Mouse (Mus musculus) liver (tissue): ENCODE measurements around the gene Slc6a8.

Experiments
- DNase-seq: peaks from one replicate; pipeline ENCODE4 v3.0.0-alpha.2; 2020; ENCODE audit warnings: mixed read lengths

The Slc6a8 gene

GRCm38 (mm10) chrX:73672879-73673618, at the start of gene Slc6a8:
Gene Slc6a8, plus strand, starts transcription at chrX:73673150.
- DNase-seq = peak; percentile 63

GRCm38 (mm10) chrX:73626981-73627380, 46.0 kb upstream of the Slc6a8 start:
- DNase-seq = no peak

DNA sequence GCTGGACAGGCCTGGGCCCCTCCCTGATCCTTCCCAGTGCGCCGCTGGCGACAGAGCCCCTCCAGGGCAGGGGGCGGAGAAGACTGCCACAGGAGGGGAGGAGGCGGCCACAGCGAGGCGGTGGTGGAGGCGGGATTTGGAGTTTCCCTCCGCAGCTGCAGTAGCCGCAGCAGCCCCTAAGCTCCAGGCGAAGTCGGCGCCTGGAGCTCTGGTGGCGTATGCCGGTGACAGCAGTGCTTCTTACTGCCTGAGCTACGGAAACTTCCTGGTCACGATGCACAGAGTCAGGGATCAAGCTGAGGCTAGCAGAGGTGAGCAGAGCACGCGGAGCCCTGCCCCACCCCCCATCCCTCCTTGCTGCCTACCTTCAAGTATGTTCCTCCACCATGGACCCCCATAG, 37.5 kb upstream of the Slc6a8 start:
- no peak for DNase-seq

GRCm38 (mm10) chrX:73637415-73637814, 35.5 kb upstream of the Slc6a8 start:
- DNase-seq = peak; percentile 36

GRCm38 (mm10) chrX:73639255-73639675, 33.7 kb upstream of the Slc6a8 start, which contains the start of gene Dusp9:
Gene Dusp9, plus strand, starts transcription at chrX:73639419.
- DNase-seq = peak; percentile 71

DNA sequence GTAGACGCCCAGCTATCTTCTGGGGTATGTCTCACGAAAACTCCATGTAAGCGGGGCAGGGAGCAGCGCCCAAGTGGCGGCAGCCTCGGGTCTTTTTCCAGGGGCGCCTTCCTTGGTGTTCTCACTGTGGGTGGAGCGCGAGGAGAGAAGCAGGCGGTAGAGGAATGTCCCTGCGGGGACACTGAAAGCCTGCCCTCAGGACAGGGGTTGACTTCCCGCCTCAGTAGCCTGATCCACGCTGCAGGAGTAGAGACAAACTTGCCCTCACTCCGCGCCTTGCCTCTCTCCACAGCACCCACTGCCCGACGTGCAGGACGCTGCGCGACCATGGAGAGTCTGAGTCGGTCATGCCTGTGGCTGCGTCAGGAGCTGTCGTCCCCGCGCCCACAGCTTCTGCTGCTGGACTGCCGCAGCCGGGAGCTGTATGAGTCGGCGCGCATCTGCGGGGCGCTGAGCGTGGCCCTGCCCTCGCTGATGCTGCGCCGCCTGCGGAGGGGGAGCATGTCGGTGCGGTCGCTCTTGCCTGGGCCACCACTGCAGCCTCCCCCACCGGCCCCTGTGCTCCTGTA, 33.0 kb upstream of the Slc6a8 start:
- peak; percentile 11 for DNase-seq

GRCm38 (mm10) chrX:73645121-73645520, 27.8 kb upstream of the Slc6a8 start:
- no peak for DNase-seq

DNA sequence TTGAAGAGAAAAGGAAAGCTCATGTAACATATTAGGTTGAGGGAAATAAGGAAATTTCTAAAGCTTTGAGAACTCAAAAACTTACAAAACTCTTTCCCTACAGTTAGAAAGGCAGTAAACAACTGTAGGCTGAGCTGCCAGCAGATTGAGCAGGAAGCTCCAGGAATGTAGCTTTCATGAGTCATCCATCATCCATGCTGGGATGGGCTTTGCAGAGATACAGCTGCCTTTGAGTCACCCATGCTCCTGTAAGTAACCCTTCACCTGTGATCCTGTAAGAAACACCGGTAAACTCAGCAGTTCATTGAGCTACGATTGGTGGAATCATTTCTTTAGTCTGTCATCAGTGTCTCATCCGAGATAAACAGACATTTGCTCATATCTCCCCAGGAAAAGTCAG, 22.1 kb upstream of the Slc6a8 start:
- DNase-seq = no peak

GRCm38 (mm10) chrX:73653392-73653791, 19.6 kb upstream of the Slc6a8 start:
- no peak for DNase-seq

GRCm38 (mm10) chrX:73654177-73654576, 18.8 kb upstream of the Slc6a8 start:
- DNase-seq = peak; percentile 74

DNA sequence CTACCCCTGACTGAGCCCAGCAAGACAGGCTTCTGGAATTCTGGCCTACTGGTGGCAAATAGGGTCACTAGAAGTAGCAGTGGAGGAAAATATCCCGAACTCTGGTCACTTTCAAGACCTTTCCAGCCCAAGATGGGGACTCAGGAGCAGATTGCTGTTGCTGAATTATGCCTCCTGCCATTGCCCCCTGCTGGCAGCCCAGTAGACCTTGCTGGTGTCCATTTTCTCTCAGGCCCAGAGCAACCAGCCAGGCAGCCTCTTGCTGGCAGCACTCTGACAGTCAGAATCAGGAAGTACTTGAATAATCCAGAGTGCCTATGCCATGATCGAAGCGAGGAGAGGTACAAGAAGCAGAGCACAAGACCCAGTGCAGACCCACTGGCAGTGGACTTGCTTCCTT, 17.4 kb upstream of the Slc6a8 start:
- peak; percentile 45 for DNase-seq

DNA sequence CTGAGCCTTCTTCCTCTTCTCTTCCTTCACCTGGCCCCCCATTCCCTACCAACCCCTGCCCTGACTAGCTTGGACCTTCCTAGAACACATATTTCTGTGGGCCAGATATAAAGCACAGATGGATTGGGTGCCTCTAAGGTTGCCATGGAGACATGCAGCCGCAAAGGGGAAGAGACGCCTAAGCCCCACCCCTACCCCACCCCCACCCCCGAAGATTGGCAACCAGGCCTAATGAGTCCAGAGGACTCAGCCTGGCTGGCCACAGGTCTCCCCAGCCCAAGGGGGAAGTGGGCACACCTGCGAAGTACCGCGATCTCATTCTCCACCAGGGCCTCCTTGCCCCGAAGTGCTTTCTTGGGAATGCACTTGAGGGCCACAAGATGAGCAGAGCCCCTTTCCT, 14.6 kb upstream of the Slc6a8 start:
- DNase-seq = no peak

DNA sequence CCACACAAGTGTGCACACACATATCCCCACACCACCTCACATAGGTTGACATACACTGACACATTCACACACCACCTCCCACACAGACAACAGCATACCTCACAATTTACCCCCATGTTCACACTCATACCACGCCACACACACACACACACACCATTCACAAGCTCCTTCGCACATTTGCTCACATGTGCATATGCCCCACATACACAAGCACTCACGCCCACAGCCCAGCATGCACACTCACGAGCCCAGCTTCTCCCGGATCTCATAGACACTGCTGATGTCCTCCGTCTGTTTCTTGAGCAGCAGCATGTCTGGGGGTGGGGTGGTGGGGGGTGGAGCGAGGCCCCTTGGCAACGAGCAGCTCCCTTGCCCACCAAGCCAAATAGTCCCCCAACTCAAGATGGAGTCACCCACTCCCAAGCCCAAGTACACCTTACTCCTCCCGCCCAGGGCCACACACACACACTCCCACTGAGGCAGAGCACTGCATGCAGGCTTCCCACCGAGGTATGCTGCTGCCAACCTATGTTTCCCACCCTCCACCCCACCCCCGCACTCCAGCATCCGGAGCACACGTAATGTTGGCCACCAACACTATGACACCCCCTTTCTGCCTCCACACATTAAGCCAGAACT, 13.9 kb upstream of the Slc6a8 start:
- no peak for DNase-seq

DNA sequence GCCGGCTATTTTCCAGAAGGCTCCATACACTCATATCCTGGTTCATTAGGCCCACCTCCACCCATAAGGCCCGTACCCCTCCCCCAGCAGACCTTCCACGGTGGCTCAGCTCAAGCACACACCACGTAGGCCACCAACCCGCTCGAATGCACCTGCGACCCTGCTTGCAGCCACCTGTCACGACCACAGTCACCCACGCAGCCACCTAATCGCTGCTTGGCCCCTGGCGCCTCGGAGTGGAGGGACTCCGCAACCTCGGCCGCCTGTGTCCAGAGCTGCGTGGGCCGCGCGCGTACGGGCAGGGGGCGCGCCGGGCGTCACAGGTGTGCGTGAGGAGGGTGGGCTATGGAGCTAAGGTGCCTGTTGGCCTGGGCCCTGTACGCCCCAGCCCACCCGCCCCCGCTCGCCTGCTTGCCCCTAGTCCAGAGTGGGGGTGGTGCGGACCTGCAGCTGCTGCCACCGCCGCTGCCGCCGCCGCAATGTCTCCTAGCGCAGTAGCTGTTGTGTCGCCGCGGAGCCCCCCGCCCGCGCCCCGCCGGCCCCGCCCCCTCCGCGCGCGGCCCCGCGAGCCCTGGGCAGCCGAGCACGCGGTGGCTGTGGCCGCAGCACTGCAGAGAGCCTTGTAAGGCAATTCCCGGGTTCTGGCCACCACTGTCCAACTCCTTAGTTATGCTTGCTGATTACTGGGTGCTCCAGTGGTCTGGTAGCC, 13.2 kb upstream of the Slc6a8 start, which contains the start of gene Pnck:
Gene Pnck, minus strand, starts transcription at position 543 of the 709 bp plus-strand sequence.
- DNase-seq = no peak

DNA sequence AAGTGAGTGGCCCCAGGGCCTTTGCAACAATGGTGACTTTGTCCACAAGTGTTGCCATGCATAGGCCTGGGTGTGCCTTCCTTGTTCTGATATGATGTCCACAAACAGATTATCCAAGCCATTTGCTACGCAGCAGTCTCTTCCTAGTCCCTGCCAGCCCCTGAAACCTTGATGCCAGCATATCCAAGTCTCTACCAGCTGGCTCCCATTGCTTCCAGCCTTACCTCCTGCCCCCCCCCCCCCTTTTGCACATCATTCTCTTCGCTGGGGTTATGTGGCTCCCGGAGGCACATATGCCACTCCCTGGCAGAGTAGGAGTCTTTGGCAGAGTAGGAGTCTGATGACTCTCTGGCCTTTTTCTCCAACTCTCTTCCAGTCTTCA, 12.7 kb upstream of the Slc6a8 start:
- DNase-seq = no peak

DNA sequence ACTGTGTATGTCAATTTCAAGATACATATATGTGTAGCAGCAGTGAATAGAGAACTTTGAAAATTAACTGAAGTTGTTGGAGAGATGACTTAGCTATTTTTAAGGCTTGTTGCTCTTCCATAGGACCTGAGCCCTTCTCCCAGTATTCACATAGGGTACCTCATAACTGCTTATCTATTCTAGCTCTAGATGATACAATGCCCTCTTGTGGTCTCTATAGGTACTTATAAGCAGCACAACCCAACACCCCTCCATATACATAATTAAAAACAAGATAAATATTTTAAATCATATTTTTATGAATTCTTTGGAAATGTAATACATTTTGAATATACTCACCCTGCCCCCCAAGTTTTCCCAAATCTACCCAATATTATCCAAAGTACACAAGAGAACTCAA, 9.8 kb upstream of the Slc6a8 start:
- no peak for DNase-seq

GRCm38 (mm10) chrX:73672031-73672431, 919 bp upstream of the Slc6a8 start:
- DNase-seq = peak; percentile 45

- no peak for DNase-seq
Measured at GRCm38 (mm10) chrX:73673619-73673967, 643 bp downstream of the Slc6a8 start.

GRCm38 (mm10) chrX:73673968-73674661, 1.2 kb downstream of the Slc6a8 start:
- no peak for DNase-seq

GRCm38 (mm10) chrX:73675231-73675630, 2.3 kb downstream of the Slc6a8 start:
- no peak for DNase-seq

DNA sequence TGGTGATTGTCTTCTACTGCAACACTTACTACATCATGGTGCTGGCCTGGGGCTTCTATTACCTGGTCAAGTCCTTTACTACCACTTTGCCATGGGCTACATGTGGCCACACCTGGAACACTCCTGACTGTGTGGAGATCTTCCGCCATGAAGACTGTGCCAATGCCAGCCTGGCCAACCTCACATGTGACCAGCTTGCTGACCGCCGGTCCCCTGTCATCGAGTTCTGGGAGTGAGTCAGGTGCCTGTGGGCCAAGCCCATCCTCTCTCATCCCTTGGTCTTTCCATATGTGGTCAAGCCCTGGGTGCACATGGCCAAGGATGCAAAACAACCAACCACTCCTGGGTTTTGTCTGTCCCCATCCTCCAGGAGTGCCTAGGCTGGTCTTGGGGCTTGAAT, 3.7 kb downstream of the Slc6a8 start:
- no peak for DNase-seq

GRCm38 (mm10) chrX:73684156-73684555, 11.2 kb downstream of the Slc6a8 start:
- DNase-seq = no peak

GRCm38 (mm10) chrX:73684978-73685377, 12.0 kb downstream of the Slc6a8 start:
- DNase-seq = no peak
